Mouse (Mus musculus) hindbrain, embryonic 11.5 days (tissue): ENCODE results near the gene Hecw1. TPM values are rescaled to one million over a fixed set of nuclear protein-coding genes. Genes with fewer than 3 reads are reported as not detected.

Experiments
- ATAC-seq: fragments of 200-750 bp; cut with Nextera tagmentation; 2 replicates; pipeline ENCODE4 v1.8.0; 2017; ENCODE audit warnings: mild to moderate bottlenecking, moderate TSS enrichment, moderate library complexity; ENCODE audit not compliant: low FRiP score
- DNase-seq: peaks from one replicate; pipeline ENCODE4 v3.0.0-alpha.2; 2015; ENCODE audit warnings: low spot score
- H3K27ac ChIP-seq: fragments of 300-500 bp; sonication (generic); 2 replicates; pipeline ENCODE4 v1.5.1; 2014; ENCODE audit warnings: mild to moderate bottlenecking, low read depth, low read length
- H3K27me3 ChIP-seq: fragments of 300-500 bp; sonication (generic); 2 replicates; pipeline ENCODE4 v1.6.1; 2014; ENCODE audit warnings: mild to moderate bottlenecking, low read length, moderate library complexity, mixed read lengths; ENCODE audit not compliant: control insufficient read depth, insufficient read depth
- H3K36me3 ChIP-seq: fragments of 300-500 bp; sonication (generic); 2 replicates; pipeline ENCODE4 v1.6.1; 2014; ENCODE audit warnings: mild to moderate bottlenecking, low read length, moderate library complexity, mixed read lengths; ENCODE audit not compliant: control insufficient read depth, insufficient read depth
- H3K4me1 ChIP-seq: fragments of 300-500 bp; sonication (generic); replicated peaks from 2 replicates; pipeline ENCODE4 v1.6.1; 2014; ENCODE audit warnings: low read length, mixed read lengths; ENCODE audit not compliant: control insufficient read depth, insufficient read depth
- H3K4me2 ChIP-seq: fragments of 300-500 bp; sonication (generic); replicated peaks from 2 replicates; pipeline ENCODE4 v1.6.1; 2014; ENCODE audit warnings: mild to moderate bottlenecking, low read depth, low read length
- H3K4me3 ChIP-seq: fragments of 300-500 bp; sonication (generic); 2 replicates; pipeline ENCODE4 v1.5.1; 2014; ENCODE audit warnings: low read depth, low read length
- H3K9ac ChIP-seq: fragments of 300-500 bp; sonication (generic); 2 replicates; pipeline ENCODE4 v1.6.1; 2014; ENCODE audit warnings: low read depth, low read length
- H3K9me3 ChIP-seq: fragments of 300-500 bp; sonication (generic); 2 replicates; pipeline ENCODE4 v1.6.1; 2016; ENCODE audit warnings: low read length; ENCODE audit not compliant: control insufficient read depth
- WGBS: fragments of 180-500 bp; shearing (Covaris S2); extraction: QIAGEN DNeasy Blood & Tissue Kit; methylation state at CpG from one replicate; pipeline ENCODE4 v1.1.7; 2014; 5-methylcytosine and 5-hydroxymethylcytosine counted together
- polyA plus RNA-seq: library from polyadenylated mRNA; unstranded; fragments of >200 nt; fragmentation: Nextera tagmentation; extraction: Ambion mirVana; gene quantifications from 2 replicates; pipeline ENCODE4 v1.2.1, GENCODE M21; 2014

Gene Hecw1
- polyA plus RNA-seq, 1 experiment from 2014 or later = 12.8 TPM

DNA sequence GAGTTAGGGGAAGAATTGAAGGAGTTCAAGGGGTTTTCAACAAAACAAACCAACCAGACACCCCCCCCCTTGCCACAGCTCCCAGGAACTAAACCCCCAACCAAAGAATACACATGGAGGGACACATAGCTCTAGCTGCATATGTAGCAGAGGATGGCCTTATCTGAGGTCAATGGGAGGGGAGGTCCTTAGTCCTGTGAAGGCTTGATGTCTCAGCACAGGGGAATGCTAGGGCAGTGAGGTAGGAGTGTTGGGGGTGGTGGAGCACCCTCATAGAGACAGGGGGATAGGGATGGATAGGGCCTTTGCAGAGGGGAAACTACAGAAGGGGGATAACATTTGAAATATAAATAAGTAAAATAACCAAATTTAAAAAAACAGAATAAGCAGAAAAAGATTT, 9.1 kb downstream of the Hecw1 start:
- DNase-seq = no peak
- Histone ChIP-seq H3K9me3 (no peaks in the 10 kb centered on the region), H3K27ac (no peak overlapping the region), H3K4me3 (no peak overlapping the region), H3K36me3 (no peaks in the 10 kb centered on the region), H3K9ac (no peak overlapping the region), H3K4me1 (no peaks in the 10 kb centered on the region), H3K4me2 (no peak overlapping the region), H3K27me3 (no peaks in the 10 kb centered on the region)
- ATAC-seq = no peak

DNA sequence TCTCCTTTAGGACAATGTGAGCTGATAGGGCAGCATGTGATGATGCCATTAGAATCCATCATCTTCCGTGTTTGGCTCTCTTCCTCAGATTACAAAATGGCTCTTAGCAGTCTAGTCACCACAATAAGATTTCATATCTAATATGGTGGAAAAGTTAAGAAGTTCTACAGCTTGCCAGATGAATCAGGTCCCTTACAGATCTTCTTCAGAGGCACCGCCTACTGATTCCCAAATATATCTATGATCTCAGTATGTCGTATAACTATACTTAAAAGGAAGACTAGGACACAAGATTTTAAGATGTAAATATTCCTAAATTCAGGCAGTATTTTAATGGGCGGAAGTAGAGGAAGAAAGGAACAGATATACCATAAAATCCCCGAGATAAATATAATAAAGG, 16.3 kb downstream of the Hecw1 start:
- 89% methylated on average over 5 of the region's 5 CpGs for WGBS
- Histone ChIP-seq H3K27me3 (no peaks in the 10 kb centered on the region), H3K4me1 (no peaks in the 10 kb centered on the region), H3K9ac (no peak overlapping the region), H3K36me3 (no peaks in the 10 kb centered on the region), H3K27ac (no peak overlapping the region), H3K4me2 (no peak overlapping the region), H3K4me3 (no peak overlapping the region), H3K9me3 (no peaks in the 10 kb centered on the region)
- DNase-seq (no peak), ATAC-seq (no peak)

DNA sequence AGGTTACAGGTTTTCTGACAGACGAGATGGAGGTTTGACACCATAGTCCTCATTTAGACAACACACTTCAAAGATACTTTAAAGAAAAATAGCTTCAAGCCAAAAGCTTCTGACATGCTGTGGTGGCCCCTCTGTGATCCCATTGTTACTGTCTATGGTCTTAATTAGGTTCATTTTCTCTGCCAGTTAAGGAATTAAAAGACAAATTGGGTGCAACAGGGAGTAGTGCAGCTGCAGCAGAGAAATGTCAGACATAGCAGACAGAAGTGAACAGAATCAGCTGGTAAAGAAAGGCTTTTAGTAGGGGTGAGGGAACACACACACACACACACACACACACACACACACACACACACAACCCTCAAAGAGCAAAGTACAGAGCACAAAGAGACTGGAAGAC, 22.8 kb downstream of the Hecw1 start:
- no peaks in the 10 kb centered on the region for H3K9me3 ChIP-seq
- no peak overlapping the region for H3K27ac ChIP-seq
- H3K4me1 ChIP-seq = no peaks in the 10 kb centered on the region
- no peaks in the 10 kb centered on the region for H3K27me3 ChIP-seq
- no peak overlapping the region for H3K4me2 ChIP-seq
- ATAC-seq (no peak), DNase-seq (no peak)
- H3K9ac ChIP-seq = no peak overlapping the region
- H3K36me3 ChIP-seq = no peaks in the 10 kb centered on the region
- WGBS = 60% methylated on average over 1 of the region's 1 CpGs
- H3K4me3 ChIP-seq = no peak overlapping the region

DNA sequence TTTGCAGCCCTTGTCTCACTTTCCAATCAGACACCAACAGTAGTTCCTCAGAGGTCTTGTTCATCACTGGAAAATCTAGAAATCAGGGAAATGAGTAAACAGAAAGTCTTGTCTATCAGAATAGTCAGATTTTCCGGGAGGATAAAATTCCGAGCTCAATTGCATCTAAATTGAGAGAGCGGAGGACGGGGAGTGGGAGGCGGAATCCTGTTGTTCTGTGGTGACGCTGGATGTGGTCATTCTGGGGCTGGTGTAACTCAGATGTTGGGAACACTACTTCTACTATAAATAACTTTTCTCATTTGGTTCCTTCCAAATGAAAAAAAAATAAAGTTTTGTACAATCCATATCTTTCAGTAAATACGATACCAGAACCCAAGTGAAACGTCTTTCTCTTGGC, 24.2 kb downstream of the Hecw1 start:
- no peak overlapping the region for H3K4me2 ChIP-seq
- no peaks in the 10 kb centered on the region for H3K9me3 ChIP-seq
- H3K4me1 ChIP-seq = no peaks in the 10 kb centered on the region
- no peak overlapping the region for H3K9ac ChIP-seq
- no peak for DNase-seq
- no peak for ATAC-seq
- WGBS = 93% methylated on average over 8 of the region's 8 CpGs
- H3K36me3 ChIP-seq = no peaks in the 10 kb centered on the region
- no peaks in the 10 kb centered on the region for H3K27me3 ChIP-seq
- H3K27ac ChIP-seq = no peak overlapping the region
- no peak overlapping the region for H3K4me3 ChIP-seq

- no peaks in the 10 kb centered on the region for H3K9me3 ChIP-seq
- no peak overlapping the region for H3K9ac ChIP-seq
- no peak overlapping the region for H3K4me2 ChIP-seq
- no peak overlapping the region for H3K27ac ChIP-seq
- WGBS = 73% methylated on average over 2 of the region's 2 CpGs
- no peaks in the 10 kb centered on the region for H3K4me1 ChIP-seq
- no peaks in the 10 kb centered on the region for H3K27me3 ChIP-seq
- DNase-seq = no peak
- ATAC-seq = no peak
- H3K4me3 ChIP-seq = no peak overlapping the region
- no peaks in the 10 kb centered on the region for H3K36me3 ChIP-seq
Observed at GRCm38 (mm10) chr13:14496954-14497353, 26.1 kb downstream of the Hecw1 start.

GRCm38 (mm10) chr13:14487812-14488211, 35.2 kb downstream of the Hecw1 start:
- Histone ChIP-seq H3K9ac (no peak overlapping the region), H3K4me2 (no peak overlapping the region), H3K27ac (no peak overlapping the region), H3K4me1 (no peaks in the 10 kb centered on the region), H3K36me3 (no peaks in the 10 kb centered on the region), H3K9me3 (no peaks in the 10 kb centered on the region), H3K27me3 (no peaks in the 10 kb centered on the region), H3K4me3 (no peak overlapping the region)
- no peak for DNase-seq
- ATAC-seq = 0 out of 2 replicates have a peak, but pooled peaks have one; percentile 22
- WGBS = 93% methylated on average over 2 of the region's 2 CpGs

DNA sequence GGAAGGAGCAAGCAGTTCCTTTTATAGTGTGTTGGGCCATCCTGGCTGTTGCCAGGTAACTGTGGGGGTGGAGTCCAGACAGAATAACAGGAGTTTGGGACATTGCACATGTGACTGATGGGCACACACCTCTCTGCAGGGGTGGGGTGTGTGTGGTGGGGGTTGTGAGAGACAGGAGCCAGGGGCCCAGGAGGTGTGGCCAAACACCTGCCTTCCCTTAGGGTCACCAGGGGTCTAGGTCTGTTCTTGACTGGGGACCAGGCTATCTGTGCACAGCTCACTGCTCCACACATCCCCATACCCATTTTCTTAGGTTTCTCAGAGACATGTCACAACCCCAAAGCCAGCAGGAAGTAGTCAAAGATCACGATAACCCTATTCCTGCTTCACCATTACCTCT, 51.9 kb downstream of the Hecw1 start:
- no peak overlapping the region for H3K4me3 ChIP-seq
- no peaks in the 10 kb centered on the region for H3K36me3 ChIP-seq
- no peak overlapping the region for H3K9ac ChIP-seq
- H3K4me2 ChIP-seq = no peak overlapping the region
- H3K4me1 ChIP-seq = no peaks in the 10 kb centered on the region
- H3K27me3 ChIP-seq = no peaks in the 10 kb centered on the region
- no peaks in the 10 kb centered on the region for H3K9me3 ChIP-seq
- WGBS = 83% methylated on average over 1 of the region's 1 CpGs
- no peak for DNase-seq
- peak; percentile 53 for ATAC-seq
- no peak overlapping the region for H3K27ac ChIP-seq

- DNase-seq (no peak), ATAC-seq (no peak)
- no peaks in the 10 kb centered on the region for H3K9me3 ChIP-seq
- no peaks in the 10 kb centered on the region for H3K36me3 ChIP-seq
- 83% methylated on average over 3 of the region's 3 CpGs for WGBS
- no peaks in the 10 kb centered on the region for H3K27me3 ChIP-seq
- no peak overlapping the region for H3K9ac ChIP-seq
- no peak overlapping the region for H3K4me3 ChIP-seq
- no peak overlapping the region for H3K4me2 ChIP-seq
- H3K27ac ChIP-seq = no peak overlapping the region
- no peaks in the 10 kb centered on the region for H3K4me1 ChIP-seq
Observed at GRCm38 (mm10) chr13:14467517-14467916, 55.5 kb downstream of the Hecw1 start.

DNA sequence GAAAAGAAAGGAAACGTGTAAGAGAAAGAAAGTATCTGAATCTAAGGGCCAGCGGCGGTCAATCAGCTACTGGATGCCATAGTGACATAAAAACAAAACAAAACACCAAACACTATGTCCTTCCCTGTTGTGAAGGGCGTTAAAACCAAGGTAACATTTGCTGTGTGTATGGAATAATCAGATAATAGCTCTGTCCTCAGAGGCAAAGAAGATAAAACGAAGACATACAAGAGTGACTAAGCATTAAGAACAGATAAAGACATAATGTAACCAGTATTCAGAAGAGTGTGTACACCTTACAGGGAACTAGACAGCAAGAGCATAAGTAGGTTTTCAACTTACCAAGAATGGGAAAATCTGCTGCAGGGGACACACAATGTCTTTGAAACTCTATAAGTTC, 62.0 kb downstream of the Hecw1 start:
- 87% methylated on average over 5 of the region's 5 CpGs for WGBS
- Histone ChIP-seq H3K27me3 (no peaks in the 10 kb centered on the region), H3K36me3 (no peaks in the 10 kb centered on the region), H3K4me2 (no peak overlapping the region), H3K27ac (no peak overlapping the region), H3K9me3 (no peaks in the 10 kb centered on the region), H3K4me1 (no peaks in the 10 kb centered on the region), H3K4me3 (no peak overlapping the region), H3K9ac (no peak overlapping the region)
- DNase-seq (no peak), ATAC-seq (no peak)
